ENCODE assay signal across 18 mouse cellular contexts in the genomic region with DNA sequence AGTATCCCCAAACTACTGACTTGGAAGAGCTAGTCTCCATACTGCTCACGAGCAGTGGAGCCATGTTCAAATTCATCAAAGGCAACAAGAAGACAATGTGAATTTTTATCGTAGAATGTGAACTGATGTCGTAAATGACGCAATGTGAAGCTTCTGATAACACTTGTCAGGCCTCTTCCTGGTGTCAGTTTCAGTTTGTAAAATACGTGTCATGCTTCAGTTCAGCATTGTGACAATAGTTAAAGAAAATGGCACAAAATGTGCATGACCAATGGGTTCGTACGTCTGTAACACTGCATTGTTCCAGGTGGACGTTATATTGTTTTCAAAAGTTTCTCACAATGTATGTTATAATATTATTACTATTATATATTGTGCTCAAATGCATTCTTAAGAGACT.
"Had no signal": no experiment of that assay in that cellular context is flagged by ENCODE, and none has a peak within 500 bp of the region (broad histone marks: within the 10 kb centered on the region; RNA-seq: fewer than 3 reads in every experiment).

No protein-coding gene starts in this region.

- H3K4me2 ChIP-seq: kidney, embryonic 15.5 days; limb, embryonic 12.5 days; liver, embryonic 15.5 days; midbrain, embryonic 13.5 days; neural tube, embryonic 15.5 days had no signal

- H3K4me3 ChIP-seq: kidney, embryonic 15.5 days; limb, embryonic 12.5 days; liver, embryonic 15.5 days; megakaryocyte, embryonic 14.5 days; midbrain, embryonic 13.5 days; myocyte; neural tube, embryonic 15.5 days had no signal

- H3K4me1 ChIP-seq: kidney, embryonic 15.5 days; limb, embryonic 12.5 days; liver, embryonic 15.5 days; midbrain, embryonic 13.5 days; neural tube, embryonic 15.5 days had no signal

- H3K27me3 ChIP-seq: kidney, embryonic 15.5 days; limb, embryonic 12.5 days; liver, embryonic 15.5 days; megakaryocyte, embryonic 14.5 days; midbrain, embryonic 13.5 days; neural tube, embryonic 15.5 days had no signal

- ATAC-seq: lung, postnatal 0 days; midbrain, embryonic 13.5 days had no signal

- DNase-seq: kidney, adult 11 months; kidney, postnatal 14 days; layer of hippocampus, adult 9-11 months; liver; lung, adult 2 months; lung, postnatal 36 days; right cerebral cortex, adult 18-20 months; right cerebral cortex, postnatal 25 days; thymus, postnatal 14 days had no signal

- H3K9ac ChIP-seq: kidney, embryonic 15.5 days; limb, embryonic 12.5 days; liver, embryonic 15.5 days; midbrain, embryonic 13.5 days; neural tube, embryonic 15.5 days had no signal

- H3K9me3 ChIP-seq: kidney, embryonic 15.5 days; limb, embryonic 12.5 days; liver, embryonic 15.5 days; megakaryocyte, embryonic 14.5 days; midbrain, embryonic 13.5 days; neural tube, embryonic 15.5 days had no signal

- H3K27ac ChIP-seq: kidney, embryonic 15.5 days; limb, embryonic 12.5 days; liver, embryonic 15.5 days; midbrain, embryonic 13.5 days; neural tube, embryonic 15.5 days; stomach, postnatal 0 days had no signal
